Mouse (Mus musculus): ENCODE data around the gene Slc6a6. TPM values are rescaled to one million over a fixed set of nuclear protein-coding genes. Genes with fewer than 3 reads are reported as not detected.

Gene Slc6a6
- total and polyA plus RNA-seq, 3 experiments, result 28.4 to 56.0 (median 31.3) TPM

GRCm38 (mm10) chr6:91683121-91683520, 732 bp upstream of the Slc6a6 start:
- H3K27me3 ChIP-seq (replicated peaks), result no peaks in the 10 kb centered on the region
- peaks cover 30 to 62% of the 10 kb centered on the region in 2 experiments for H3K4me1 ChIP-seq (ENCODE audit: control insufficient read depth in 1 of 2, insufficient read depth in 2 of 2)
- H3K27ac ChIP-seq (ENCODE audit: insufficient read depth, low read depth), result peak overlapping the region; percentile 43; the same call in 1 of the 2 replicates
- in situ Hi-C loops (cut with MboI; ENCODE audit: low pct_ligation_motif_present, low pct_unique_long_range_greater_than_20kb, low sequenced_read_pairs), result no loop called here
- peak; percentile 29 to 68; a peak in 3 of 4 replicates for TF ChIP-seq CTCF (conservative IDR thresholded peaks at IDR 0.05 in 1 of 2, IDR thresholded peaks at IDR 0.05 in 1 of 2; ENCODE audit: low read depth in 2 of 2, low read length in 2 of 2)
- no peak for TF ChIP-seq MAZ (IDR thresholded peaks at IDR 0.05; ENCODE audit: low read depth, low read length)
- no peak; the same call in 1 of the 2 replicates for TF ChIP-seq CHD2 (IDR thresholded peaks at IDR 0.05; ENCODE audit: low read length)
- TF ChIP-seq E2F4 (IDR thresholded peaks at IDR 0.05; ENCODE audit: insufficient replicate concordance, low read depth, low read length), result no peak
- TF ChIP-seq ZC3H11A (IDR thresholded peaks at IDR 0.05; ENCODE audit: low read depth, low read length), result no peak
- no peak for TF ChIP-seq PAX5 (IDR thresholded peaks at IDR 0.05; ENCODE audit: low read length)
- TF ChIP-seq TBP (conservative IDR thresholded peaks at IDR 0.05; ENCODE audit: low read depth, low read length), result 0 out of 2 replicates have a peak, but pooled peaks have one; percentile 33
- TF ChIP-seq MAFK (IDR thresholded peaks at IDR 0.05; ENCODE audit: insufficient replicate concordance, low read length), result no peak
- TF ChIP-seq TCF12 (IDR thresholded peaks at IDR 0.05; ENCODE audit: low read depth, low read length), result peak; percentile 50
- no peak for TF ChIP-seq NRF1 (IDR thresholded peaks at IDR 0.05; ENCODE audit: low read depth, low read length)
- peak; percentile 31 for TF ChIP-seq SMC3 (IDR thresholded peaks at IDR 0.05; ENCODE audit: low read depth, low read length)
- TF ChIP-seq ZNF384 (IDR thresholded peaks at IDR 0.05; ENCODE audit: low read depth, low read length), result no peak
- TF ChIP-seq CHD1 (IDR thresholded peaks at IDR 0.05; ENCODE audit: low read depth, low read length), result no peak
- no peak for TF ChIP-seq NELFE (IDR thresholded peaks at IDR 0.05; ENCODE audit: low read depth, low read length)
- TF ChIP-seq JUND (conservative IDR thresholded peaks at IDR 0.05; ENCODE audit: low read depth, low read length), result no peak
- TF ChIP-seq SIN3A (IDR thresholded peaks at IDR 0.05; ENCODE audit: low read length), result 0 out of 2 replicates have a peak, but pooled peaks have one; percentile 47
- no peak for TF ChIP-seq ETS1 (conservative IDR thresholded peaks at IDR 0.05; ENCODE audit: low read depth, low read length)
- no peak for TF ChIP-seq ZMIZ1 (IDR thresholded peaks at IDR 0.05; ENCODE audit: low read depth, low read length)
- no peak for TF ChIP-seq MXI1 (IDR thresholded peaks at IDR 0.05; ENCODE audit: low read depth, low read length)
- no peak for TF ChIP-seq JUN (IDR thresholded peaks at IDR 0.05; ENCODE audit: insufficient read depth, low read depth, low read length)
- no peak for TF ChIP-seq MYC (IDR thresholded peaks at IDR 0.05; ENCODE audit: low read depth, low read length)
- TF ChIP-seq ZKSCAN1 (IDR thresholded peaks at IDR 0.05; ENCODE audit: borderline replicate concordance, low read depth, low read length), result no peak
- TF ChIP-seq USF1 (IDR thresholded peaks at IDR 0.05; ENCODE audit: low read depth, low read length), result no peak
- no peak for TF ChIP-seq POLR2AphosphoS2 (IDR thresholded peaks at IDR 0.05; ENCODE audit: low read depth, low read length)
- peak; percentile 65 for TF ChIP-seq ELF1 (IDR thresholded peaks at IDR 0.05; ENCODE audit: low read depth, low read length)
- TF ChIP-seq IRF4 (IDR thresholded peaks at IDR 0.05; ENCODE audit: low read depth, low read length), result peak; percentile 37; the same call in 1 of the 2 replicates
- TF ChIP-seq GABPA (IDR thresholded peaks at IDR 0.05; ENCODE audit: insufficient replicate concordance, low read depth, low read length), result no peak
- no peak for TF ChIP-seq RCOR1 (conservative IDR thresholded peaks at IDR 0.05; ENCODE audit: low read depth, low read length)
- no peak for TF ChIP-seq UBTF (IDR thresholded peaks at IDR 0.05; ENCODE audit: low read depth, low read length)
- TF ChIP-seq KAT2A (IDR thresholded peaks at IDR 0.05; ENCODE audit: insufficient replicate concordance, low read length), result no peak
- peak; percentile 25; the same call in 1 of the 2 replicates for TF ChIP-seq MEF2A (IDR thresholded peaks at IDR 0.05; ENCODE audit: borderline replicate concordance, low read depth, low read length)
- TF ChIP-seq HCFC1 (IDR thresholded peaks at IDR 0.05; ENCODE audit: low read depth, low read length), result no peak
- no peak for TF ChIP-seq MAX (IDR thresholded peaks at IDR 0.05; ENCODE audit: low read length)
- no peak for TF ChIP-seq EP300 (IDR thresholded peaks at IDR 0.05; ENCODE audit: low read length)
- TF ChIP-seq BHLHE40 (IDR thresholded peaks at IDR 0.05; ENCODE audit: low read depth, low read length), result no peak; the same call in 1 of the 2 replicates
- TF ChIP-seq USF2 (conservative IDR thresholded peaks at IDR 0.05; ENCODE audit: low read depth, low read length), result no peak
- TF ChIP-seq RAD21 (IDR thresholded peaks at IDR 0.05; ENCODE audit: low read depth, low read length), result peak; percentile 51
- peak; percentile 15; the same call in 1 of the 2 replicates for TF ChIP-seq POLR2A (IDR thresholded peaks at IDR 0.05; ENCODE audit: low read depth, low read length)
- dilution Hi-C loops (cut with MboI; ENCODE audit: extremely low pct_ligation_motif_present, extremely low pct_unique_long_range_greater_than_20kb, low sequenced_read_pairs), result no loop called here
- peaks cover 9% of the 10 kb centered on the region for H3K79me2 ChIP-seq (replicated peaks; ENCODE audit: control insufficient read depth, extremely low read depth, insufficient read depth, poor library complexity, severe bottlenecking)
- H3K4me2 ChIP-seq (ENCODE audit: insufficient read depth, low read depth, poor library complexity, severe bottlenecking), result peak overlapping the region; percentile 52
- peaks cover 0 to 14% of the 10 kb centered on the region in 2 experiments for H3K36me3 ChIP-seq (replicated peaks in 1 of 2; ENCODE audit: control insufficient read depth in 1 of 2, insufficient read depth in 1 of 2, low read length in 1 of 2)
- DNase-seq (ENCODE audit: extremely low read depth), result peak; percentile 85
- H3K9me3 ChIP-seq (replicated peaks; ENCODE audit: low read length), result no peaks in the 10 kb centered on the region
- peak overlapping the region; percentile 35; the same call in 1 of the 2 replicates for H3K9ac ChIP-seq (ENCODE audit: insufficient read depth, low read depth)
- no peak overlapping the region for H3K4me3 ChIP-seq (replicated peaks in 1 of 3; ENCODE audit: low read depth in 2 of 3, low read length in 2 of 3, poor library complexity in 1 of 3)
